Mouse (Mus musculus) macrophage (primary cell): ENCODE data around the gene Plac1. TPM values are rescaled to one million over a fixed set of nuclear protein-coding genes. Genes with fewer than 3 reads are reported as not detected.

Experiments used
- H3K27ac ChIP-seq: fragments of 350-480 bp; formaldehyde crosslinking; 2 replicates; pipeline ENCODE4 v1.9.0; 2021
- H3K36me3 ChIP-seq: fragments of 350-480 bp; formaldehyde crosslinking; 2 replicates; pipeline ENCODE4 v1.9.0; 2021; ENCODE audit errors: inconsistent target
- H3K4me3 ChIP-seq: fragments of 350-480 bp; formaldehyde crosslinking; 2 replicates; pipeline ENCODE4 v1.9.0; 2021; ENCODE audit errors: inconsistent target
- H3K79me2 ChIP-seq: fragments of 350-480 bp; formaldehyde crosslinking; 2 replicates; pipeline ENCODE4 v1.9.0; 2021; ENCODE audit errors: inconsistent target
- WGBS: methylation state at CpG from one replicate; pipeline ENCODE4 v1.1.7; 2026; ENCODE audit warnings: inconsistent platforms; ENCODE audit not compliant: missing documents; 5-methylcytosine and 5-hydroxymethylcytosine counted together
- polyA plus RNA-seq: library from polyadenylated mRNA; stranded (reverse); fragments of 250-400 nt; gene quantifications from 3 replicates; pipeline ENCODE4 v1.2.4, GENCODE M21; 2018; ENCODE audit warnings: inconsistent platforms

Gene Plac1
- polyA plus RNA-seq, 1 experiment from 2014 or later = not detected

- Histone ChIP-seq H3K4me3 (no peak overlapping the region), H3K79me2 (no peaks in the 10 kb centered on the region), H3K27ac (no peak overlapping the region), H3K36me3 (no peaks in the 10 kb centered on the region)
- WGBS = 91% methylated on average over 6 of the region's 7 CpGs
Observed at GRCm38 (mm10) chrX:53214557-53215229, 25.2 kb downstream of the Plac1 start.

- H3K4me3 ChIP-seq = no peak overlapping the region
Observed at GRCm38 (mm10) chrX:53213838-53214237, 26.1 kb downstream of the Plac1 start.

GRCm38 (mm10) chrX:53212485-53212884, 27.4 kb downstream of the Plac1 start:
- no peak overlapping the region for H3K4me3 ChIP-seq
- H3K79me2 ChIP-seq = no peaks in the 10 kb centered on the region
- H3K36me3 ChIP-seq = no peaks in the 10 kb centered on the region
- 76% methylated on average over 6 of the region's 9 CpGs for WGBS
- H3K27ac ChIP-seq = no peak overlapping the region

More at GRCm38 (mm10) chrX:53213838-53214237, 26.1 kb downstream of the Plac1 start:
- Histone ChIP-seq H3K27ac (no peak overlapping the region), H3K79me2 (no peaks in the 10 kb centered on the region), H3K36me3 (no peaks in the 10 kb centered on the region)
- 89% methylated on average over 1 of the region's 2 CpGs for WGBS

GRCm38 (mm10) chrX:53211756-53212483, 28.0 kb downstream of the Plac1 start:
- Histone ChIP-seq H3K79me2 (no peaks in the 10 kb centered on the region), H3K4me3 (no peak overlapping the region), H3K27ac (no peak overlapping the region), H3K36me3 (no peaks in the 10 kb centered on the region)
- WGBS = 88% methylated on average over 5 of the region's 7 CpGs

GRCm38 (mm10) chrX:53209431-53209830, 30.5 kb downstream of the Plac1 start:
- H3K4me3 ChIP-seq = no peak overlapping the region
- H3K79me2 ChIP-seq = no peaks in the 10 kb centered on the region
- no peaks in the 10 kb centered on the region for H3K36me3 ChIP-seq
- 89% methylated on average over 7 of the region's 7 CpGs for WGBS
- no peak overlapping the region for H3K27ac ChIP-seq

GRCm38 (mm10) chrX:53204690-53205311, 35.1 kb downstream of the Plac1 start:
- WGBS = 65% methylated on average over 3 of the region's 3 CpGs
- H3K79me2 ChIP-seq = no peaks in the 10 kb centered on the region
- no peak overlapping the region for H3K27ac ChIP-seq
- no peaks in the 10 kb centered on the region for H3K36me3 ChIP-seq
- H3K4me3 ChIP-seq = no peak overlapping the region

GRCm38 (mm10) chrX:53201616-53202015, 38.3 kb downstream of the Plac1 start:
- 90% methylated on average over 5 of the region's 5 CpGs for WGBS
- Histone ChIP-seq H3K36me3 (no peaks in the 10 kb centered on the region), H3K79me2 (no peaks in the 10 kb centered on the region), H3K27ac (no peak overlapping the region), H3K4me3 (no peak overlapping the region)

GRCm38 (mm10) chrX:53197681-53198080, 42.2 kb downstream of the Plac1 start:
- H3K4me3 ChIP-seq = no peak overlapping the region
- WGBS = 94% methylated on average over 4 of the region's 4 CpGs
- H3K27ac ChIP-seq = no peak overlapping the region
- no peaks in the 10 kb centered on the region for H3K36me3 ChIP-seq
- H3K79me2 ChIP-seq = no peaks in the 10 kb centered on the region

GRCm38 (mm10) chrX:53196392-53196791, 43.5 kb downstream of the Plac1 start:
- H3K4me3 ChIP-seq = no peak overlapping the region
- WGBS = 91% methylated on average over 4 of the region's 5 CpGs
- no peak overlapping the region for H3K27ac ChIP-seq

GRCm38 (mm10) chrX:53188692-53189091, 51.2 kb downstream of the Plac1 start:
- H3K36me3 ChIP-seq = no peaks in the 10 kb centered on the region
- no peaks in the 10 kb centered on the region for H3K79me2 ChIP-seq
- 100% methylated on average over 1 of the region's 1 CpGs for WGBS
- no peak overlapping the region for H3K4me3 ChIP-seq
- no peak overlapping the region for H3K27ac ChIP-seq

More at GRCm38 (mm10) chrX:53196392-53196791, 43.5 kb downstream of the Plac1 start:
- H3K79me2 ChIP-seq = no peaks in the 10 kb centered on the region
- H3K36me3 ChIP-seq = no peaks in the 10 kb centered on the region

GRCm38 (mm10) chrX:53179801-53180200, 60.1 kb downstream of the Plac1 start:
- Histone ChIP-seq H3K4me3 (no peak overlapping the region), H3K79me2 (no peaks in the 10 kb centered on the region), H3K36me3 (no peaks in the 10 kb centered on the region), H3K27ac (no peak overlapping the region)
- WGBS = 100% methylated on average over 1 of the region's 3 CpGs

- Histone ChIP-seq H3K4me3 (no peak overlapping the region), H3K36me3 (no peaks in the 10 kb centered on the region), H3K79me2 (no peaks in the 10 kb centered on the region), H3K27ac (no peak overlapping the region)
- WGBS = 95% methylated on average over 5 of the region's 5 CpGs
Observed at GRCm38 (mm10) chrX:53176296-53176695, 63.6 kb downstream of the Plac1 start.

GRCm38 (mm10) chrX:53168623-53169022, 71.3 kb downstream of the Plac1 start:
- no peak overlapping the region for H3K27ac ChIP-seq
- H3K4me3 ChIP-seq = no peak overlapping the region
- 62% methylated on average over 2 of the region's 2 CpGs for WGBS
- no peaks in the 10 kb centered on the region for H3K36me3 ChIP-seq
- no peaks in the 10 kb centered on the region for H3K79me2 ChIP-seq

- no peak overlapping the region for H3K4me3 ChIP-seq
- H3K27ac ChIP-seq = no peak overlapping the region
- H3K36me3 ChIP-seq = no peaks in the 10 kb centered on the region
- no peaks in the 10 kb centered on the region for H3K79me2 ChIP-seq
- WGBS = 69% methylated on average over 4 of the region's 4 CpGs
Observed at GRCm38 (mm10) chrX:53166901-53167525, 72.9 kb downstream of the Plac1 start.
